Mouse (Mus musculus) thymus, adult 2 months (tissue): Measurements from ENCODE around the gene Slc6a18.

Experiments used
- CTCF ChIP-seq: fragments of 200-500 bp; IDR thresholded peaks from 2 replicates; pipeline ENCODE4 v1.5.1; 2012; ENCODE audit warnings: mild to moderate bottlenecking, control low read depth, low read length, moderate library complexity, borderline replicate concordance; ENCODE audit not compliant: control insufficient read depth, poor library complexity, insufficient read depth; ENCODE audit errors: extremely low read depth
- POLR2A ChIP-seq: fragments of 200-500 bp; IDR thresholded peaks from 2 replicates; pipeline ENCODE4 v1.6.1; 2012; ENCODE audit warnings: mild to moderate bottlenecking, low read length, control low read depth, moderate library complexity; ENCODE audit not compliant: control insufficient read depth, poor library complexity, insufficient read depth; ENCODE audit errors: extremely low read depth

GRCm38 (mm10) chr13:73626745-73627549 is 50.9 kb downstream of the Slc6a18 start, which contains the start of gene Tert:
- TF ChIP-seq CTCF (no peak), POLR2A (no peak)
